Mouse (Mus musculus): Measurements from ENCODE around the gene Tex2. TPM values are rescaled to one million over a fixed set of nuclear protein-coding genes. Genes with fewer than 3 reads are reported as not detected.
"Not testable (repeated sequence)": the region's sequence is repeated elsewhere in the genome, so short reads cannot be mapped to it uniquely, and the experiment has no call there.

The Tex2 gene
- polyA plus RNA-seq, 1 experiment = 79.6 TPM

GRCm38 (mm10) chr11:106501308-106502158, 111.7 kb downstream of the Tex2 start:
- Histone ChIP-seq H3K27ac (ENCODE audit: insufficient read depth, low read length) (peak overlapping the region; percentile 80), H3K27me3 (ENCODE audit: control insufficient read depth, insufficient read depth, low read length) (no peaks in the 10 kb centered on the region), H3K4me1 (ENCODE audit: control insufficient read depth, insufficient read depth, low read length) (no peaks in the 10 kb centered on the region), H3K4me3 (replicated peaks; ENCODE audit: insufficient read depth, low read depth, low read length) (peak overlapping the region; percentile 88)
- peak; percentile 69 to 73 for DNase-seq
- 3% methylated on average over 22 of the region's 22 CpGs for WGBS
- TF ChIP-seq POLR2A (IDR thresholded peaks at IDR 0.05; ENCODE audit: borderline replicate concordance, insufficient read depth, low read length) = peak; percentile 36; the same call in 1 of the 2 replicates
- no peak for TF ChIP-seq CTCF (IDR thresholded peaks at IDR 0.05; ENCODE audit: borderline replicate concordance, insufficient read depth, low read depth, low read length)

GRCm38 (mm10) chr11:106500393-106501307, 112.6 kb downstream of the Tex2 start:
- peak; percentile 95 to 98 for DNase-seq
- Histone ChIP-seq H3K4me1 (ENCODE audit: control insufficient read depth, insufficient read depth, low read length) (no peaks in the 10 kb centered on the region), H3K27ac (ENCODE audit: insufficient read depth, low read length) (peak overlapping the region; percentile 83), H3K4me3 (replicated peaks; ENCODE audit: insufficient read depth, low read depth, low read length) (peak overlapping the region; percentile 88), H3K27me3 (ENCODE audit: control insufficient read depth, insufficient read depth, low read length) (no peaks in the 10 kb centered on the region)
- WGBS = under 1% methylated on average over 50 of the region's 55 CpGs
- no peak for TF ChIP-seq CTCF (IDR thresholded peaks at IDR 0.05; ENCODE audit: borderline replicate concordance, insufficient read depth, low read depth, low read length)
- TF ChIP-seq POLR2A (IDR thresholded peaks at IDR 0.05; ENCODE audit: borderline replicate concordance, insufficient read depth, low read length) = peak; percentile 100

- no peak for DNase-seq
- Histone ChIP-seq H3K4me3 (replicated peaks; ENCODE audit: insufficient read depth, low read depth, low read length) (no peak overlapping the region), H3K4me1 (ENCODE audit: control insufficient read depth, insufficient read depth, low read length) (no peaks in the 10 kb centered on the region), H3K27ac (ENCODE audit: insufficient read depth, low read length) (no peak overlapping the region), H3K27me3 (ENCODE audit: control insufficient read depth, insufficient read depth, low read length) (no peaks in the 10 kb centered on the region)
- no peak for TF ChIP-seq CTCF (IDR thresholded peaks at IDR 0.05; ENCODE audit: borderline replicate concordance, insufficient read depth, low read depth, low read length)
- TF ChIP-seq POLR2A (IDR thresholded peaks at IDR 0.05; ENCODE audit: borderline replicate concordance, insufficient read depth, low read length) = no peak
- 28% methylated on average over 4 of the region's 4 CpGs for WGBS
These were observed 114.4 kb downstream of the Tex2 start for GRCm38 (mm10) chr11:106498739-106499379.

GRCm38 (mm10) chr11:106497926-106498325, 115.3 kb downstream of the Tex2 start:
- no peaks in the 10 kb centered on the region for H3K4me1 ChIP-seq (ENCODE audit: control insufficient read depth, insufficient read depth, low read length)
- no peak overlapping the region for H3K4me3 ChIP-seq (replicated peaks; ENCODE audit: insufficient read depth, low read depth, low read length)
- no peak overlapping the region for H3K27ac ChIP-seq (ENCODE audit: insufficient read depth, low read length)
- no peaks in the 10 kb centered on the region for H3K27me3 ChIP-seq (ENCODE audit: control insufficient read depth, insufficient read depth, low read length)
- no peak for DNase-seq
- no peak for TF ChIP-seq POLR2A (IDR thresholded peaks at IDR 0.05; ENCODE audit: borderline replicate concordance, insufficient read depth, low read length)
- no peak for TF ChIP-seq CTCF (IDR thresholded peaks at IDR 0.05; ENCODE audit: borderline replicate concordance, insufficient read depth, low read depth, low read length)
- 88% methylated on average over 2 of the region's 2 CpGs for WGBS

- WGBS = 98% methylated on average over 2 of the region's 2 CpGs
- H3K4me3 ChIP-seq (replicated peaks; ENCODE audit: insufficient read depth, low read depth, low read length); DNase-seq; H3K4me1 ChIP-seq (ENCODE audit: control insufficient read depth, insufficient read depth, low read length); H3K27ac ChIP-seq (ENCODE audit: insufficient read depth, low read length); H3K27me3 ChIP-seq (ENCODE audit: control insufficient read depth, insufficient read depth, low read length): not testable (repeated sequence)
These were observed 116.2 kb downstream of the Tex2 start for GRCm38 (mm10) chr11:106497009-106497408.

GRCm38 (mm10) chr11:106492984-106493669, 120.1 kb downstream of the Tex2 start:
- Histone ChIP-seq H3K27me3 (ENCODE audit: control insufficient read depth, insufficient read depth, low read length) (no peaks in the 10 kb centered on the region), H3K4me3 (replicated peaks; ENCODE audit: insufficient read depth, low read depth, low read length) (no peak overlapping the region), H3K27ac (ENCODE audit: insufficient read depth, low read length) (no peak overlapping the region), H3K4me1 (ENCODE audit: control insufficient read depth, insufficient read depth, low read length) (no peaks in the 10 kb centered on the region)
- DNase-seq = no peak
- WGBS = 84% methylated on average over 7 of the region's 7 CpGs
- TF ChIP-seq POLR2A (IDR thresholded peaks at IDR 0.05; ENCODE audit: borderline replicate concordance, insufficient read depth, low read length) (no peak), CTCF (IDR thresholded peaks at IDR 0.05; ENCODE audit: borderline replicate concordance, insufficient read depth, low read depth, low read length) (no peak)

- TF ChIP-seq CTCF (IDR thresholded peaks at IDR 0.05; ENCODE audit: borderline replicate concordance, insufficient read depth, low read depth, low read length) (peak; percentile 58), POLR2A (IDR thresholded peaks at IDR 0.05; ENCODE audit: borderline replicate concordance, insufficient read depth, low read length) (no peak)
- Histone ChIP-seq H3K27me3 (ENCODE audit: control insufficient read depth, insufficient read depth, low read length) (no peaks in the 10 kb centered on the region), H3K4me1 (ENCODE audit: control insufficient read depth, insufficient read depth, low read length) (no peaks in the 10 kb centered on the region), H3K27ac (ENCODE audit: insufficient read depth, low read length) (no peak overlapping the region), H3K4me3 (replicated peaks; ENCODE audit: insufficient read depth, low read depth, low read length) (no peak overlapping the region)
- peak; percentile 44 to 57 for DNase-seq
- 0% methylated on average over 3 of the region's 3 CpGs for WGBS
These were observed 121.8 kb downstream of the Tex2 start for GRCm38 (mm10) chr11:106491393-106491792.

GRCm38 (mm10) chr11:106490600-106490999, 122.6 kb downstream of the Tex2 start:
- H3K4me3 ChIP-seq (replicated peaks; ENCODE audit: insufficient read depth, low read depth, low read length); DNase-seq; H3K27ac ChIP-seq (ENCODE audit: insufficient read depth, low read length); H3K4me1 ChIP-seq (ENCODE audit: control insufficient read depth, insufficient read depth, low read length); H3K27me3 ChIP-seq (ENCODE audit: control insufficient read depth, insufficient read depth, low read length): not testable (repeated sequence)
- 86% methylated on average over 6 of the region's 6 CpGs for WGBS

All from cerebellum, adult 2 months (tissue).